Mouse (Mus musculus) bone marrow macrophage, adult 2 months (primary cell): ENCODE data around the gene Slc6a1. TPM values are rescaled to one million over a fixed set of nuclear protein-coding genes. Genes with fewer than 3 reads are reported as not detected.
A peak's percentile ranks its signal among the peaks of the same experiment; 100 is the strongest.

ENCODE experiments used
- H3K27ac ChIP-seq: 2 replicates; pipeline ENCODE4 v1.5.1; 2012; ENCODE audit warnings: low read depth, low read length; ENCODE audit not compliant: insufficient read depth
- H3K4me1 ChIP-seq: 2 replicates; pipeline ENCODE4 v1.6.1; 2012; ENCODE audit warnings: low read length; ENCODE audit not compliant: control insufficient read depth, insufficient read depth
- H3K4me3 ChIP-seq: 2 replicates; pipeline ENCODE4 v1.5.1; 2012; ENCODE audit warnings: mild to moderate bottlenecking, low read length, moderate library complexity; ENCODE audit not compliant: insufficient read depth
- CTCF ChIP-seq: IDR thresholded peaks from 2 replicates; pipeline ENCODE4 v1.5.1; 2012; ENCODE audit warnings: low read depth, mild to moderate bottlenecking, low read length, moderate library complexity
- POLR2A ChIP-seq: IDR thresholded peaks from 2 replicates; pipeline ENCODE4 v1.6.1; 2012; ENCODE audit warnings: mild to moderate bottlenecking, low read depth, low read length, borderline replicate concordance
- polyA plus RNA-seq: library from polyadenylated mRNA; stranded (reverse); fragments of >200 nt; gene quantifications from 2 replicates; pipeline ENCODE4 v1.2.4, GENCODE M21; 2012; ENCODE audit not compliant: missing spikeins, insufficient read depth, insufficient read length

Gene Slc6a1
- polyA plus RNA-seq, 1 experiment, result 0.19 TPM

DNA sequence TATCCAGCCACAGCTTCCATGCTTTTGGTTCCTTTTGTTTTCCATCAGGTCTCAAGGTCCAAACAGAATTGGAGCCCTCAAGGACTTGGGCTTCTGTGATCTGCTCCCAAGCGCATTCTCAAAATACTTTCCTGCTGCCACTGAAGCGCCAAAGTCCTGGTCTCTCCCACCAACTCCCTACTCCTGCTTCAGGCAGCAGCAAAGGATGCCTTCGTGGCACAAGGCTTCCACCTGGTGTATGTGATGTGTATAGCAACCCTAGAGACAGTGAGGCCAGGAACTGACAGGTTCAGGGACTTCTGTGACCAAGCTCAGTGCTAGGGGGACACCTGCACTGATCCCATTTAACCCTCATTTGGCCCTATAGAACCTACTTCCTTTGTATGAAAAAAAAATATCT, 61.3 kb downstream of the Slc6a1 start:
- H3K4me1 ChIP-seq, result no peaks in the 10 kb centered on the region
- no peak overlapping the region for H3K4me3 ChIP-seq
- TF ChIP-seq CTCF, result peak; percentile 25; the same call in 1 of the 2 replicates
- TF ChIP-seq POLR2A, result no peak
- no peak overlapping the region for H3K27ac ChIP-seq

DNA sequence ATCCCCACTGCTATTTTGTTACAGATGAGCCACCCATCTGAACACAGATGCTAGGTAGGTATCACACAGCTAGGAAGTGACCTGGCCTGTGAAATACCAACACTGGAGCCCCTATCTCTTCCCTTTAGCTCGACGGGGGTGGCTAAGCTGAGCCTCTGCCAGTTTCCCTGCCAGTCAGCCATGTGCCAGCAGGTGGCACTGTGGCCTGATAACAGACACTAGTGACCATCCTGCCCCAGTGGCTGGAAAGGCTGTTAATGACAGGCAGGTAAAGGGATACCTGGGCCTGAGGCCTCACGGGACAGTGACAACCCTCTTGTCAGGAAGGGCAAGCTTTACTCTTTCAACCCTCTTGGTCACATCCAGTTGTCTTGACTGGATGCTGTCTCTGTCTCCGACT, 62.7 kb downstream of the Slc6a1 start:
- TF ChIP-seq CTCF, result peak; percentile 94
- no peak for TF ChIP-seq POLR2A
- H3K27ac ChIP-seq, result no peak overlapping the region
- no peak overlapping the region for H3K4me3 ChIP-seq
- no peaks in the 10 kb centered on the region for H3K4me1 ChIP-seq

DNA sequence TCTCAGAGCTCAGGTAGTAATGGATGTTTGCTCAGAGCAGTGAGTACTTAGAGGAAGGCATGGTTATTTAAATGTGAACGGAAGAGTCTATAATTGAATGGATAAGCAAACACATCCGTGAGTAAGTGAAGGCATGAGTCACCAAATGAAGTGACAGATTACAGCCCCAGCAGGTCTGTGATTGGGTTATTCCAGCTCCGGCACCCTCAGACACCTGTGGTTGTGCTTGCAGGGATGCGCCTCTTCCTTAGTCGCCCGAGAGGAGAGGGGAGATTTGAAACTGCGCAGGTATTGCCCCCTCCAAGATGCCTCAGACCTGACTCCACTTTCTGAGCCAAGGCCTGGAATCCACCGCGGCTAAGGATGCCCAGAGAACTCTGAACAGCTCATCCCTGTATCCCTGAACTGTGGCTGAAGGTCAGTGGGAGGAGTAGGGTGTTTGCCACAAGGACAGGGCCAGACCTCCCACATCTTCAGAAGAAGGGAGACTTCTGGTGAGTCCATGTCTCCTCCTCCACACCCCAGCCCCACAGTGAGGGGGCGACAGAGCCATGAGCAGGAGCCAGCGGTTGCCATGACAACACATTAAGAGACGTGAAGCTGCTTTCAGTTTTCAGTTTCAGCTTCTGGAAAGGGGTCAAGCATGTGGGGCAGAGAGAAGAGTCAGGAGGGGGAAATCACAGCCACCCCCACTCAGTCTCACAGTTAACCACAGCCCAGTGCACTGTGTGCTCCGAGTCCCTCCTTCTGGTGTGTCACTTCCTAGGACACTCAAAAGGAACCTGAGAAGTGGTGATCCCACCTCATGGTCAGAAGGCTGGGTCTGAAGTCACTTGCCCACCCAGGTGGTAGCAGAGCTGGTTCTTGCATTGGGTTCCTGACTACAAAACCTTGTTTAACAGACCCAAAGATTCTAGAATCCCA, 65.7 kb downstream of the Slc6a1 start:
- Histone ChIP-seq H3K4me3 (no peak overlapping the region), H3K27ac (no peak overlapping the region), H3K4me1 (no peaks in the 10 kb centered on the region)
- no peak for TF ChIP-seq POLR2A
- TF ChIP-seq CTCF, result no peak

DNA sequence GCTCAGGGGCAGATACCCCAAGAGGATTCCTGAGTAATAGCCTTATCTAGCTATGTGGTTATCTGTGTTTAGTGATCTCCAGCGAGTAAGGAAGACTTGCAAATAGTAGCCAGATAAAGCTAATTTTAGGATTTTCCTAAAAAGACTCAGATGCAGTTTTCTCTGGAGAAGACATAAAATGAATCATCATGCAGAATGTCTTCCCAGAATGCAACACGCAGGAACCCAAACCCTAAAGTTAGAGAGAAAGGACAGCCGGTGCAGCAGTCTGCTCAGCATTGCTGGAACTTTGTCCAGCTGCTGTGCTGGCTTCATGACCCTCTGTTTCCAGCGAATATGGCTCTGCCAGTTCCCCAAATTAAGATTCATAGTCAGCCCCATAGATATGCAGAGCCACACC, 72.2 kb downstream of the Slc6a1 start:
- no peak overlapping the region for H3K4me3 ChIP-seq
- TF ChIP-seq POLR2A (no peak), CTCF (no peak)
- no peak overlapping the region for H3K27ac ChIP-seq
- peaks cover 19% of the 10 kb centered on the region for H3K4me1 ChIP-seq

DNA sequence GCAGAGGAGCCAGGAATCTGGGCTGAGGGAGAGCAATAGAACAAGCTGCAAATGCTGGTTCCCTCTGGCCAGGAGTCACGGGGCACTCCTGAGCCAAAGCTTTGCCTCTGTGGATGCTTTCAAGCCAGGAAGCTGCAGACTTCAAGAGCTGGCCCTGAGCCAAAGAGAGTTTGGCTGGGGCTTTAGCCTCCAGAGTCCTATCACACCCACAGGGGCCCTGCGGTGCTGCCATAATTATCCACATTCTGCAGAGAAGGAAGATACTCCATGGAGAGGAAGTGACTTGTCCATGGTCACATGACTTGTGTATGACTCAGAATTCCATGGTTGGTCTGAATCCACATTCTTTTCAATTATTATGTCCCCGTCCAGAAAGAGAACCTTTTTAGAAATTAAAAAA, 75.7 kb downstream of the Slc6a1 start:
- H3K4me1 ChIP-seq, result peaks cover 45% of the 10 kb centered on the region
- no peak overlapping the region for H3K4me3 ChIP-seq
- TF ChIP-seq CTCF (no peak), POLR2A (no peak)
- H3K27ac ChIP-seq, result peak overlapping the region; percentile 64

DNA sequence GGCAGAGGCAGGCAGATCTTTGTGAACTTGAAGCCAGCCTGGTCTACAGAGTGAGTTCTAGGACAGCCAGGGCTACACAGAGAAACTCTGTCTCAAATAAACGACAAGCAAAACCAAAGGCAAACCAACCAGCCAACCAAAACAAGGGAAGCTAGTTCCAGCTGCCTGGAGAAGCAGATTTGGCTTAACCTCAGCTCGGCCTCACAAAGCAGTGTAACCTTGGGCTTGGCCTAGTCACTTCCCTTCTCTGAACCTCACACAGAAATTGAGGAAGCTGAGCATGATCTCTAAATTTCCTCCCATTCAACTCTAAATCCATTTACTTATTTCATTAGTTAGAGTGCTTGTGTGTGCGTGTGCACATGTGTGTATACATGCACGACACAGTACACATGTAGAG, 79.9 kb downstream of the Slc6a1 start:
- peaks cover 71% of the 10 kb centered on the region for H3K4me1 ChIP-seq
- H3K27ac ChIP-seq, result peak overlapping the region; percentile 84
- TF ChIP-seq CTCF (no peak), POLR2A (no peak)
- no peak overlapping the region for H3K4me3 ChIP-seq

DNA sequence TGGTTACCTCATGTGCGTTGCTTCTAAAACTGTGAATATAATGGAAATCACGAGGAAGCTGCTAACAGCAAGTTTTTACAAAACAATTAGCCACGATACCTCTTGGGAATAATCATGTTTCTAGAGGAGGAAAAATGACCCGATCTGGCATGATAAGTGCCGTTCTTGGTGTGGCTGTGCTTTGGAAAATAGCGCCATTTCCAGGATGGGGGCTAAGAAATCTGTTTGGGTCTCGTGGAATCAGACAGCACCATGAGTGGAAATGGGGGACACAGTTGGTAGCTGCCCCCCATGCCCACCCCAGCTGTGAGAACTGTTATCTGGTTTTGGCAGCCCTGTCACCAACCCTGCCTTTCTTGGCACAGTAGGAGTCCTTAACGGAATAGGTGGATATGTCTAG, 81.3 kb downstream of the Slc6a1 start:
- TF ChIP-seq POLR2A (no peak), CTCF (no peak)
- Histone ChIP-seq H3K4me1 (peaks cover 60% of the 10 kb centered on the region), H3K27ac (peak overlapping the region; percentile 85), H3K4me3 (no peak overlapping the region)

DNA sequence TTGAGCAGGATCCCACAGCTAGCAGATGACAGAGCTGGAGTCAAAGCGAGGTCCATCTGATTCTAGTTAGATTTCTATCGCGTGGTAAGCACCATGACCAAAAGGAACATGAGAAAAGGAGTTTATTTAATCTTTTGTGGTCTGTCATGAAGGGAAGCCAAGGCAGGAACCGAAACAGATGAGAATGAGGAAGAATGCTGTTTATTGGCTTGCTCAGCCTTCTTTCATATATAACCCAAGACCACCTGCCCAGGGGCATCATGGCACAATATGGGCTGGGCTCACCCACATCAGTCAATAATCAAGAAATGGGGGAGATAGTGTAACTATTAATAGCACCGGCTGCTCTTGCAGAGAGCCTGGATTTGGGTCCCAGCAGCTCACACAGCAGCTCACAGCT, 82.3 kb downstream of the Slc6a1 start:
- TF ChIP-seq CTCF, result no peak
- no peak for TF ChIP-seq POLR2A
- peaks cover 56% of the 10 kb centered on the region for H3K4me1 ChIP-seq
- peak overlapping the region; percentile 85 for H3K27ac ChIP-seq
- no peak overlapping the region for H3K4me3 ChIP-seq

DNA sequence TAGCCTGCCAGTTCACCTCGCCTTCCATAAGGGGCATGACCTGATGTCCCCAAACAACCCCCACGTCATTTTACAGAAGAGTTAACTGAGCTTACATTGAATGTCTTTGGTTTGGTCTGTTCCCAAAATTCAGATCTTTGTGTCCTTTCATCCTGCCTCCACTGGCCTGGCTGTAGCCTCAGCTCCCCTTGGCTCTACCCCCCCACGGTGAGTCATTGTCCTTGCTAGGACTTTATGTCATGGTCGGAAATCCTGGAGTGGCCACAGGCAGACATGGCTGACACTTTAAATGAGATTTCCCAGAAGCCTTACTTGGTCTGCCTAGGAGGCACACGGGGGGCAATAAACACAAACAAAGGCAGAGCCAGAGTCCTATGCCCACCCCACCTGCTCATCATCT, 83.8 kb downstream of the Slc6a1 start:
- TF ChIP-seq CTCF (no peak), POLR2A (no peak)
- peaks cover 47% of the 10 kb centered on the region for H3K4me1 ChIP-seq
- no peak overlapping the region for H3K4me3 ChIP-seq
- H3K27ac ChIP-seq, result no peak overlapping the region

Other genes starting within 250 kb of the Slc6a1 start
- not detected in 2 replicates for gene Atp2b2, start 240.0 kb upstream of the Slc6a1 start, polyA plus RNA-seq
- not detected in 2 replicates for gene Slc6a11, start 151.4 kb upstream of the Slc6a1 start, polyA plus RNA-seq
- 0.66 and 0.76 TPM in 2 replicates for gene Hrh1, start 115.3 kb downstream of the Slc6a1 start, polyA plus RNA-seq